Mouse (Mus musculus): ENCODE data around the gene Unc5cl. TPM values are rescaled to one million over a fixed set of nuclear protein-coding genes. Genes with fewer than 3 reads are reported as not detected.

Gene Unc5cl
- polyA plus RNA-seq, 1 experiment from 2014 or later = 0.34 TPM

DNA sequence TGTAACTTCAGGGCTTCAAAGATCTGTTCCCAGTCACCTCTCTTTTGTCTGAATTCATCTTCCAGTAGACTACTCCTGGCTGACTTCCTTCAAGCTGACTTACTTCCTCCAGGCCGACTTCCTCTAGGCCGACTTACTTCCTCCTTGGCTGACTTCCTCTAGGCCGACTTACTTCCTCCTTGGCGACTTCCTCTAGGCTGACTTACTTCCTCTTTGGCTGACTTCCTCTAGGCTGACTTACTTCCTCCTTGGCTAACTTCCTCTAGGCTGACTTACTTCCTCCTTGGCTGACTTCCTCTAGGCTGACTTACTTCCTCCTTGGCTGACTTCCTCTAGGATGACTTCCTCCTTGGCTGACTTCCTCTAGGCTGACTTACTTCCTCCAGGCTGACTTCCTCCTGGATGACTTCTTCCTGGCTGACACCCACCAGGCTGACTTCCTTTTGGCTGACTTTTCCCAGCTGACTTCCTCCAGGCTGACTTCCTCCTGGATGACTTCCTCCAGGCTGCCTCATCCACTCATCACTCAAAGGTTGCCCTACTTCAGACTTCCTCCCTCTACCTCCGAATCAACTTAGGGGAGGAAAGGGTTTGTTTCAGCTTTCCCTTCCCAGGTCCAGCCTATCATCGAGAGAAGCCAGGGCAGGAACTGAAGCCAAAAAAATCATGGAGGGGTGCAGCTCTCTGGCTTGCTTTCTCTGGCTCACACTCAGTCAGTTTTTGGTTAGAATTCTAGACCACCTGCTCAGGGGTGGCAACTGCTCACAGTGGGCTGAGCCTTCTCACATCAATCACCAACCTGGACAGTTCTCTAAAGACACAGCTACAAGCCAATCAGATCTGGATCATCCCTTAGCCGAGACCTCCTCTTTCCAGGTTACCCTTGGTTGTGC, 103.4 kb downstream of the Unc5cl start:
- H3K4me2 ChIP-seq (ENCODE audit: low read depth, low read length) = no peak overlapping the region
- no peaks in the 10 kb centered on the region for H3K4me1 ChIP-seq (ENCODE audit: control insufficient read depth, insufficient read depth, low read length)
- H3K9ac ChIP-seq (replicated peaks; ENCODE audit: low read length) = no peak overlapping the region
- no peak overlapping the region for H3K4me3 ChIP-seq (ENCODE audit: low read depth, low read length)
- no peaks in the 10 kb centered on the region for H3K27me3 ChIP-seq (ENCODE audit: control insufficient read depth, insufficient read depth, low read length)
- DNase-seq (ENCODE audit: low spot score) = no peak
- WGBS = 91% methylated on average over 7 of the region's 7 CpGs
- no peaks in the 10 kb centered on the region for H3K36me3 ChIP-seq (replicated peaks; ENCODE audit: control insufficient read depth, insufficient read depth, low read depth, low read length)
- H3K27ac ChIP-seq (replicated peaks; ENCODE audit: low read depth, low read length) = no peak overlapping the region
- no peak for ATAC-seq (replicated peaks; ENCODE audit: insufficient number of reproducible peaks, low FRiP score, low TSS enrichment, low read depth)
- H3K9me3 ChIP-seq (replicated peaks; ENCODE audit: control insufficient read depth, low read length) = no peaks in the 10 kb centered on the region

DNA sequence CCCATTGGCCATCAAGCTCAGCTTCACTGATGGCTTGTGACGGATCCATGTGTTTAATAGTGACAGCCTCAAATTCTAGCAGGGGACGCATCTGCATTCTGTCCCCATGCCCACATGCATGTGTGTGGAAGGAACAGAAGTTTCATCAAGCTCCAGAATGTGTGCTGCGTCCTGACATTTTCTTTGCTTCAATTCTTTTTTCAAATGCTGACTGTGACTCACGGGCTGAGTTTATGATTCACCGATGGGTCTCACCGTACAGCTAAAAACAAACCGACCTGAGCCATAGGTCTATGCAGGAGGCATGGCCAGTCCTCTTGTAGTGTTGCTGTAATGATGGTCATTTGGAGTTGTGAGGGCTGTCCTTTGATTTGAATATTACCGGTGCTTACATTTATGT, 110.2 kb downstream of the Unc5cl start:
- Histone ChIP-seq H3K9ac (replicated peaks; ENCODE audit: low read length) (no peak overlapping the region), H3K27me3 (ENCODE audit: control insufficient read depth, insufficient read depth, low read length) (no peaks in the 10 kb centered on the region), H3K4me1 (ENCODE audit: control insufficient read depth, insufficient read depth, low read length) (no peaks in the 10 kb centered on the region), H3K9me3 (replicated peaks; ENCODE audit: control insufficient read depth, low read length) (no peaks in the 10 kb centered on the region), H3K4me2 (ENCODE audit: low read depth, low read length) (no peak overlapping the region), H3K27ac (replicated peaks; ENCODE audit: low read depth, low read length) (no peak overlapping the region), H3K4me3 (ENCODE audit: low read depth, low read length) (no peak overlapping the region), H3K36me3 (replicated peaks; ENCODE audit: control insufficient read depth, insufficient read depth, low read depth, low read length) (no peaks in the 10 kb centered on the region)
- no peak for DNase-seq (ENCODE audit: low spot score)
- WGBS = 91% methylated on average over 8 of the region's 8 CpGs
- ATAC-seq (replicated peaks; ENCODE audit: insufficient number of reproducible peaks, low FRiP score, low TSS enrichment, low read depth) = no peak

DNA sequence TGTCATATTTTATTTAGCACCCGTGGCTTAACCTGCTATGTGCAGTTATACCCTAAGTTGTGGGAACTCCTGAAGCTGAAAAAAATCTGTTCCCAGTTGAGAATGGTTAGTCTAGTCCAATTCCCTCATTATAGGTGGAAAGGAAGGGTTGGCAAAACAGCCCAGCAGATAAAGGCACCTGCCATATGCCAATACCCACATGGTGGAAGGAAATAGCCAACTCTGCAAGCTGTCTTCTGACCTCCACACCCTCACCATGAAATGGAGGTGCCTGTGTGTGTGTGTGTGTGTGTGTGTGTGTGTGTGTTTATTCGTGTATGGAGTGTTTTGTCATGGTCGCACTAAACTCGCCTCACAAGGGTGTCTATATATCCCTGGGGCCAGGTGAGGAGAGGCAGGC, 115.0 kb downstream of the Unc5cl start:
- WGBS = 89% methylated on average over 4 of the region's 4 CpGs
- Histone ChIP-seq H3K9me3 (replicated peaks; ENCODE audit: control insufficient read depth, low read length) (no peaks in the 10 kb centered on the region), H3K36me3 (replicated peaks; ENCODE audit: control insufficient read depth, insufficient read depth, low read depth, low read length) (no peaks in the 10 kb centered on the region), H3K4me3 (ENCODE audit: low read depth, low read length) (no peak overlapping the region), H3K4me1 (ENCODE audit: control insufficient read depth, insufficient read depth, low read length) (no peaks in the 10 kb centered on the region), H3K9ac (replicated peaks; ENCODE audit: low read length) (no peak overlapping the region), H3K27ac (replicated peaks; ENCODE audit: low read depth, low read length) (no peak overlapping the region), H3K4me2 (ENCODE audit: low read depth, low read length) (no peak overlapping the region), H3K27me3 (ENCODE audit: control insufficient read depth, insufficient read depth, low read length) (no peaks in the 10 kb centered on the region)
- ATAC-seq (replicated peaks; ENCODE audit: insufficient number of reproducible peaks, low FRiP score, low TSS enrichment, low read depth) (no peak), DNase-seq (ENCODE audit: low spot score) (no peak)

DNA sequence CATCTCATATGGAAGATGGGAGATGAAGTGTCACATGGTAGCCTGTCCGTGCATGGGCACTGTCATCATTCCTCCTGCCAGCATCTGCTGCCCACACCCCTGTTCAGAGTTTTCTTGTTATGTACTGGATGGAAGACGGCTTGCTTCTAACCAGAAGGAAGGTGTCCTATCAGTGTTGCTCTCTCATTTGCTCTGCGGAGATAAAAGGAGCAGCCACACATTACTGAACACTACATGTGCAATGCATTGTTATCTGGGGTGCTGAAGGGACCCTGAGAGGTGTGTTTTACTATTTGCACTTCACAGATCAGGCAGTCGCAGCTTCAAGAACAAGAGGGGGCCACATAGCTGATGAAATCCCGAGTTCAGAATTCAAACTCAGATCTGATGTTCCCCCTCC, 126.5 kb downstream of the Unc5cl start:
- no peak for ATAC-seq (replicated peaks; ENCODE audit: insufficient number of reproducible peaks, low FRiP score, low TSS enrichment, low read depth)
- Histone ChIP-seq H3K9ac (replicated peaks; ENCODE audit: low read length) (no peak overlapping the region), H3K9me3 (replicated peaks; ENCODE audit: control insufficient read depth, low read length) (no peaks in the 10 kb centered on the region), H3K27me3 (ENCODE audit: control insufficient read depth, insufficient read depth, low read length) (no peaks in the 10 kb centered on the region), H3K27ac (replicated peaks; ENCODE audit: low read depth, low read length) (no peak overlapping the region), H3K4me1 (ENCODE audit: control insufficient read depth, insufficient read depth, low read length) (no peaks in the 10 kb centered on the region), H3K36me3 (replicated peaks; ENCODE audit: control insufficient read depth, insufficient read depth, low read depth, low read length) (no peaks in the 10 kb centered on the region), H3K4me2 (ENCODE audit: low read depth, low read length) (no peak overlapping the region), H3K4me3 (ENCODE audit: low read depth, low read length) (no peak overlapping the region)
- WGBS = 85% methylated on average over 5 of the region's 5 CpGs
- DNase-seq (ENCODE audit: low spot score) = no peak

DNA sequence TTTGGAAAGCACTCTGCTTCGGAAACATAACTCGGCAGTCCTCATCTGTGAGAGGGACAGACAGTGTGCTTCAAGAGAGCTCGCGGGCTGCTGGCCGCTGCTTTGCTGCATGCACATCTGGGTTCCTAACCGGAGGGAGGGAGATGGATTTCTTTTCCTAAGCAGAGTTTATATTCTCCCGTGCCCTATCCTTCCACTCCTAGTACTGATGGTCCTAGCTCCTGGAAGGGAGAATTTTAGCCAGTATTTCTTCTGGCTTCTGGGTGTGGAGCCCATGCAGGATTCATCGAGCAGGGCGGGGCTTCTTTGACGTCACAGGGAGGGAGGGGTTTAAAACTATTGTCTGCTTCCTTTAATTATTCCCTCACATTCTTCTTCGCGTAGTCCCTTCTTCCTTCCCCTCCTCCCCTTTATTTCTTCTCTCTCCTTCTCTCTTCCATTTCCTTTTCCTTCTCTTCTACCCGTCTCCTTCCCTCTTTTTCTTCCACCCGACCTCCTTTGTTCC, 127.8 kb downstream of the Unc5cl start:
- Histone ChIP-seq H3K27ac (replicated peaks; ENCODE audit: low read depth, low read length) (no peak overlapping the region), H3K36me3 (replicated peaks; ENCODE audit: control insufficient read depth, insufficient read depth, low read depth, low read length) (no peaks in the 10 kb centered on the region), H3K4me3 (ENCODE audit: low read depth, low read length) (no peak overlapping the region), H3K27me3 (ENCODE audit: control insufficient read depth, insufficient read depth, low read length) (no peaks in the 10 kb centered on the region), H3K4me1 (ENCODE audit: control insufficient read depth, insufficient read depth, low read length) (no peaks in the 10 kb centered on the region), H3K9me3 (replicated peaks; ENCODE audit: control insufficient read depth, low read length) (no peaks in the 10 kb centered on the region), H3K4me2 (ENCODE audit: low read depth, low read length) (no peak overlapping the region; the same call in 1 of the 2 replicates), H3K9ac (replicated peaks; ENCODE audit: low read length) (no peak overlapping the region)
- 47% methylated on average over 14 of the region's 14 CpGs for WGBS
- DNase-seq (ENCODE audit: low spot score) (peak; percentile 10), ATAC-seq (replicated peaks; ENCODE audit: insufficient number of reproducible peaks, low FRiP score, low TSS enrichment, low read depth) (no peak)

DNA sequence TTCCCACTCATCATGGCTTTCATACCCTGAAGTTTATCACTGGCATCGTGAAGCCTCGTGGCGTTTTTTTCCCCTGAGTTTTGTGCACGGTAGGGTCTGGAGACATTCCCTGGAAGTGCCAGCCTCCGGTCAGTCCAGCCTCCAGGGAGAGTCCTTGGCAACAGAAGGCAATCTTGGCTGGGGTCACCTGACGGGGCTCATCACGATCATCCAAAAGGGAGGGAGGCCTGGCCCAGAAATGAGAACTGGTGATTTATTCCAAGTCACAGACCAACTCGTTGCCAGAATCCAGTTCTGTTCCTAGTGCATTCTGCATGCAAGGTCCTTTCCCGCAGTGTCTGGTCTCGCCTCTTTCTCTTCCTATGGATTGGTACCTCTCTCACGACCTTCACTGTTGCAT, 128.7 kb downstream of the Unc5cl start:
- ATAC-seq (replicated peaks; ENCODE audit: insufficient number of reproducible peaks, low FRiP score, low TSS enrichment, low read depth) (no peak), DNase-seq (ENCODE audit: low spot score) (no peak)
- H3K4me1 ChIP-seq (ENCODE audit: control insufficient read depth, insufficient read depth, low read length) = no peaks in the 10 kb centered on the region
- H3K9me3 ChIP-seq (replicated peaks; ENCODE audit: control insufficient read depth, low read length) = no peaks in the 10 kb centered on the region
- H3K4me2 ChIP-seq (ENCODE audit: low read depth, low read length) = no peak overlapping the region
- no peak overlapping the region for H3K27ac ChIP-seq (replicated peaks; ENCODE audit: low read depth, low read length)
- WGBS = 66% methylated on average over 11 of the region's 11 CpGs
- H3K27me3 ChIP-seq (ENCODE audit: control insufficient read depth, insufficient read depth, low read length) = no peaks in the 10 kb centered on the region
- H3K36me3 ChIP-seq (replicated peaks; ENCODE audit: control insufficient read depth, insufficient read depth, low read depth, low read length) = no peaks in the 10 kb centered on the region
- H3K9ac ChIP-seq (replicated peaks; ENCODE audit: low read length) = no peak overlapping the region
- H3K4me3 ChIP-seq (ENCODE audit: low read depth, low read length) = no peak overlapping the region

DNA sequence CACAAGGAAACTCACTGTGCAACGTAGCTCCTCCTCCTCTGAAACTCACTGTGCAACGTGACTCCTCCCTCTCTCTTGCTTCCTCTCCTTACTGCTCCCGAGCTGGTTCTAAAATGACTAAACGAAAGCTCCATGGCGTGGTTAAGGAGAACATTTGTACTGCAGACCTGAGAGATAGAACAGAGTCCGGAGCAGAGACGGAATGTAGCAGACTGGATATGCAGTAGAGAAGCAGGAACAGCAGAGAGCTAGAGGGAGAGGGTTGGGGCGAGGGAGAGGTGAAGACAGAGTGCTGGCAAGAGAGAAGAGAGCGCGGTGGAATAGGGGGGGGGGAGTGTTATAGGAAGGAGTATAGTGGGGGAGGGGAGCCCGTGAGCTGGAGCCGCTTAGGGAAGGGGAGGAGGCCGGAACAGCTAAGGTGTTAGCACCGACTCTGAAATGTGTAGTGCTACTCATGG, 131.2 kb downstream of the Unc5cl start:
- peak overlapping the region; percentile 19; the same call in 1 of the 2 replicates for H3K4me3 ChIP-seq (ENCODE audit: low read depth, low read length)
- ATAC-seq (replicated peaks; ENCODE audit: insufficient number of reproducible peaks, low FRiP score, low TSS enrichment, low read depth) (peak; percentile 56; the same call in 1 of the 2 replicates), DNase-seq (ENCODE audit: low spot score) (peak; percentile 56)
- H3K27me3 ChIP-seq (ENCODE audit: control insufficient read depth, insufficient read depth, low read length) = no peaks in the 10 kb centered on the region
- peak overlapping the region; percentile 25; the same call in 1 of the 2 replicates for H3K9ac ChIP-seq (replicated peaks; ENCODE audit: low read length)
- 12% methylated on average over 14 of the region's 14 CpGs for WGBS
- no peak overlapping the region for H3K27ac ChIP-seq (replicated peaks; ENCODE audit: low read depth, low read length)
- H3K4me2 ChIP-seq (ENCODE audit: low read depth, low read length) = peak overlapping the region; percentile 35
- H3K36me3 ChIP-seq (replicated peaks; ENCODE audit: control insufficient read depth, insufficient read depth, low read depth, low read length) = no peaks in the 10 kb centered on the region
- no peaks in the 10 kb centered on the region for H3K4me1 ChIP-seq (ENCODE audit: control insufficient read depth, insufficient read depth, low read length)
- H3K9me3 ChIP-seq (replicated peaks; ENCODE audit: control insufficient read depth, low read length) = no peaks in the 10 kb centered on the region

DNA sequence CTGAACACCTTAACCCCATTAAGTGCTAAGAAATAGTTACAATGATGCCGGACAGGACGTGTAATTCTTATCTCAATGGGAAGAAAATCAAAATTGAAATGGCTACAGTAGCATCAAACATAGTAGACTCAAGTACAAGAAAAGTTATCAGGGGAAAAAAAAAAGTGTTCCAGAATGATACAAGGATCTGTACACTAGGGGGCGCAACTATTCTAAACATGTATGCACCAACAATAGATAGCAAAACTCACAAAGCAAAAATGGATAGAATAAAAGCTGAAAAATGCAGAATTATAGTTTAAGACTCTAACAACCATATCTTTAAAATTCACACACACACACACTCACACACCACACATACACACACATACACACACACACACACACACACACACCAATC, 134.0 kb downstream of the Unc5cl start:
- peak; percentile 70 for DNase-seq (ENCODE audit: low spot score)
- H3K4me3 ChIP-seq (ENCODE audit: low read depth, low read length) = no peak overlapping the region

More for the DNA sequence above, 134.0 kb downstream of the Unc5cl start:
- Histone ChIP-seq H3K9me3 (replicated peaks; ENCODE audit: control insufficient read depth, low read length) (no peaks in the 10 kb centered on the region), H3K9ac (replicated peaks; ENCODE audit: low read length) (no peak overlapping the region), H3K4me1 (ENCODE audit: control insufficient read depth, insufficient read depth, low read length) (no peaks in the 10 kb centered on the region), H3K36me3 (replicated peaks; ENCODE audit: control insufficient read depth, insufficient read depth, low read depth, low read length) (no peaks in the 10 kb centered on the region), H3K27me3 (ENCODE audit: control insufficient read depth, insufficient read depth, low read length) (no peaks in the 10 kb centered on the region), H3K27ac (replicated peaks; ENCODE audit: low read depth, low read length) (no peak overlapping the region), H3K4me2 (ENCODE audit: low read depth, low read length) (no peak overlapping the region)
- 42% methylated on average over 3 of the region's 3 CpGs for WGBS
- no peak for ATAC-seq (replicated peaks; ENCODE audit: insufficient number of reproducible peaks, low FRiP score, low TSS enrichment, low read depth)

All from embryonic facial prominence, embryonic 11.5 days (tissue).